In genomic region chr8:92673101-92673500, GRCm38 (mm10) we compare ENCODE assay signal across 10 mouse cellular contexts. TPM values are rescaled to one million over a fixed set of nuclear protein-coding genes. Genes with fewer than 3 reads are reported as not detected.
DNase-seq lines count a peak whose midpoint lies in the region; ATAC-seq lines count a peak whose summit lies in the region.
"Had no signal": no experiment of that assay in that cellular context is flagged by ENCODE, and none has a peak within 500 bp of the region (broad histone marks: within the 10 kb centered on the region; RNA-seq: fewer than 3 reads in every experiment).

No protein-coding gene starts in this region.

- WGBS in kidney, embryonic 14.5 days: under 1% methylated on average over 11 of the region's 11 CpGs
- WGBS in embryonic facial prominence, embryonic 13.5 days: 3% methylated on average over 11 of the region's 11 CpGs
- 8% methylated on average over 11 of the region's 11 CpGs for WGBS in hindbrain, embryonic 15.5 days
- 3% methylated on average over 11 of the region's 11 CpGs for WGBS in midbrain, embryonic 16.5 days

- peaks cover 19% of the 10 kb centered on the region for H3K4me1 ChIP-seq in kidney, embryonic 14.5 days (ENCODE audit: control insufficient read depth, insufficient read depth, low read length)
- peaks cover 42% of the 10 kb centered on the region for H3K4me1 ChIP-seq in embryonic facial prominence, embryonic 13.5 days
- peaks cover 36% of the 10 kb centered on the region for H3K4me1 ChIP-seq in hindbrain, embryonic 15.5 days (replicated peaks)
- H3K4me1 ChIP-seq in midbrain, embryonic 16.5 days (ENCODE audit: control insufficient read depth, insufficient read depth, low read length): peaks cover 31% of the 10 kb centered on the region
- H3K4me1 ChIP-seq: megakaryocyte, embryonic 14.5 days had no signal

- H3K4me3 ChIP-seq in kidney, embryonic 14.5 days (ENCODE audit: low read length): peak overlapping the region; percentile 47
- H3K4me3 ChIP-seq in embryonic facial prominence, embryonic 13.5 days: peak overlapping the region; percentile 49
- peak overlapping the region; percentile 38 for H3K4me3 ChIP-seq in hindbrain, embryonic 15.5 days
- peak overlapping the region; percentile 41; the same call in 1 of the 2 replicates for H3K4me3 ChIP-seq in midbrain, embryonic 16.5 days (ENCODE audit: low read depth, low read length)
- H3K4me3 ChIP-seq: megakaryocyte, embryonic 14.5 days had no signal

- no peak for DNase-seq in kidney, postnatal 10 days
- DNase-seq in thymus, postnatal 25 days: no peak
- no peak for DNase-seq in left cerebral cortex, adult 8-10 months (ENCODE audit: low spot score in 2 of 2)

- no peaks in the 10 kb centered on the region for H3K9me3 ChIP-seq in kidney, embryonic 14.5 days (ENCODE audit: control insufficient read depth, low read length)
- no peaks in the 10 kb centered on the region for H3K9me3 ChIP-seq in embryonic facial prominence, embryonic 13.5 days
- H3K9me3 ChIP-seq in hindbrain, embryonic 15.5 days: no peaks in the 10 kb centered on the region
- H3K9me3 ChIP-seq in midbrain, embryonic 16.5 days (replicated peaks; ENCODE audit: control insufficient read depth, low read length, poor library complexity, severe bottlenecking): no peaks in the 10 kb centered on the region
- H3K9me3 ChIP-seq: megakaryocyte, embryonic 14.5 days had no signal

- no peak overlapping the region for H3K27ac ChIP-seq in kidney, embryonic 14.5 days (ENCODE audit: low read depth, low read length)
- H3K27ac ChIP-seq in embryonic facial prominence, embryonic 13.5 days: no peak overlapping the region
- H3K27ac ChIP-seq in hindbrain, embryonic 15.5 days (replicated peaks): no peak overlapping the region
- no peak overlapping the region for H3K27ac ChIP-seq in midbrain, embryonic 16.5 days (ENCODE audit: low read length)

- ATAC-seq in kidney, embryonic 14.5 days (ENCODE audit: low FRiP score, low TSS enrichment): no peak; the same call in 1 of the 2 replicates
- no peak for ATAC-seq in embryonic facial prominence, embryonic 13.5 days (ENCODE audit: insufficient number of reproducible peaks, insufficient read depth, low FRiP score, low TSS enrichment, low read depth)
- ATAC-seq in hindbrain, embryonic 15.5 days (ENCODE audit: low FRiP score, low read depth): no peak
- ATAC-seq in midbrain, embryonic 16.5 days: 0 out of 2 replicates have a peak, but pooled peaks have one; percentile 4
- ATAC-seq in activated CD4-positive, CD25-positive, alpha-beta regulatory T cell, adult 4 months: no peak

- no peaks in the 10 kb centered on the region for H3K36me3 ChIP-seq in kidney, embryonic 14.5 days (ENCODE audit: control insufficient read depth, insufficient read depth, low read length)
- no peaks in the 10 kb centered on the region for H3K36me3 ChIP-seq in embryonic facial prominence, embryonic 13.5 days
- no peaks in the 10 kb centered on the region for H3K36me3 ChIP-seq in hindbrain, embryonic 15.5 days
- H3K36me3 ChIP-seq in midbrain, embryonic 16.5 days (ENCODE audit: control insufficient read depth, insufficient read depth, low read length): no peaks in the 10 kb centered on the region
- H3K36me3 ChIP-seq: G1E had no signal

- peak overlapping the region; percentile 78 for H3K4me2 ChIP-seq in kidney, embryonic 14.5 days (replicated peaks; ENCODE audit: low read depth, low read length)
- H3K4me2 ChIP-seq in embryonic facial prominence, embryonic 13.5 days: peak overlapping the region; percentile 83
- peak overlapping the region; percentile 71 for H3K4me2 ChIP-seq in hindbrain, embryonic 15.5 days
- H3K4me2 ChIP-seq in midbrain, embryonic 16.5 days (ENCODE audit: low read length): peak overlapping the region; percentile 70

- peaks cover 66% of the 10 kb centered on the region for H3K27me3 ChIP-seq in kidney, embryonic 14.5 days (ENCODE audit: control insufficient read depth, insufficient read depth, low read length)
- H3K27me3 ChIP-seq in embryonic facial prominence, embryonic 13.5 days: peaks cover 93% of the 10 kb centered on the region
- H3K27me3 ChIP-seq in hindbrain, embryonic 15.5 days: peaks cover 70% of the 10 kb centered on the region
- H3K27me3 ChIP-seq in midbrain, embryonic 16.5 days (ENCODE audit: control insufficient read depth, insufficient read depth, low read depth, low read length): peaks cover 28% of the 10 kb centered on the region

- H3K9ac ChIP-seq in kidney, embryonic 14.5 days (ENCODE audit: low read depth, low read length): no peak overlapping the region
- peak overlapping the region; percentile 61 for H3K9ac ChIP-seq in embryonic facial prominence, embryonic 13.5 days
- no peak overlapping the region for H3K9ac ChIP-seq in hindbrain, embryonic 15.5 days
- H3K9ac ChIP-seq in midbrain, embryonic 16.5 days (ENCODE audit: low read depth, low read length): 0 out of 2 replicates have a peak overlapping the region, but pooled peaks have one; percentile 15

RNA-seq across cellular contexts. Expression of gene Irx6, which starts 1.0 kb away (rescaled TPM):
- not detected in 2 replicates for polyA plus RNA-seq in kidney, embryonic 14.5 days (2014; fragmentation: Nextera tagmentation; extraction: Ambion mirVana)
- 1.0 and 1.1 TPM in 2 replicates for polyA plus RNA-seq in embryonic facial prominence, embryonic 13.5 days (2015; fragmentation: Nextera tagmentation; extraction: Ambion mirVana)
- polyA plus RNA-seq in hindbrain, embryonic 15.5 days (2015; fragmentation: Nextera tagmentation; extraction: Ambion mirVana): 2.4 and 5.6 TPM in 2 replicates
- polyA plus RNA-seq in midbrain, embryonic 16.5 days (2015; fragmentation: Nextera tagmentation; extraction: Ambion mirVana): 6.0 and 7.6 TPM in 2 replicates
- under 1 TPM; 0.17 to 0.32 (median 0.22) TPM for total RNA-seq in left cerebral cortex, adult 8-10 months (2022)
- polyA plus RNA-seq in activated CD4-positive, CD25-positive, alpha-beta regulatory T cell, adult 4 months (2017; shearing (Covaris generic)): not detected
- polyA plus RNA-seq: G1E had no signal

Comparison
In these comparisons a context has a peak if more than half of its experiments do, and no peak if none do; other contexts are left out.
1. H3K9ac ChIP-seq: peak in embryonic facial prominence, embryonic 13.5 days (single experiment) and midbrain, embryonic 16.5 days (single experiment); none in kidney, embryonic 14.5 days (single experiment) and hindbrain, embryonic 15.5 days (single experiment).
2. Peak in every context shown above with its lines, with median percentiles within 50 percentile points of each other: H3K4me2 ChIP-seq and H3K4me3 ChIP-seq.